Mouse (Mus musculus): ENCODE data around the gene Cntln.
A peak's percentile ranks its signal among the peaks of the same experiment; 100 is the strongest.

Cntln gene

DNA sequence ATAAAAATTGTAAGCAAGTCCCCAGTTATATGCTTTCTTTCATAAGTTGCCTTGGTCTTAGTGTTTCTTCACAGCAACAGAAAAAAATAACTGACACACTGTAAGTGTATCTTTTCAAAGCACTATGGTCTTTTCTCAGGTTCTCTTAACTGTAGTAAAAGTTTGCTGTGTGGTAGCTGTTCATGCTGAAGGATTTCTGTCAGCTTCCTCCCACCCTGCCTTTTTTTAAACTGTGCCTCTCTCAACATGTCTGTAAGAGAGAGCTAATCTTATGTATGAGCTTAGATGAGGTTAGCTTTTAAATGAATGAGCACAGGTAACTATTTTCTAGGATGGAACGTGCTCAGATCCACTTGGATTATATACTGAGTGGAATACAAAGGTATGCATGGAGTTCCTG, 170.5 kb downstream of the Cntln start:
- no peak for DNase-seq (ENCODE audit: low read depth)

DNA sequence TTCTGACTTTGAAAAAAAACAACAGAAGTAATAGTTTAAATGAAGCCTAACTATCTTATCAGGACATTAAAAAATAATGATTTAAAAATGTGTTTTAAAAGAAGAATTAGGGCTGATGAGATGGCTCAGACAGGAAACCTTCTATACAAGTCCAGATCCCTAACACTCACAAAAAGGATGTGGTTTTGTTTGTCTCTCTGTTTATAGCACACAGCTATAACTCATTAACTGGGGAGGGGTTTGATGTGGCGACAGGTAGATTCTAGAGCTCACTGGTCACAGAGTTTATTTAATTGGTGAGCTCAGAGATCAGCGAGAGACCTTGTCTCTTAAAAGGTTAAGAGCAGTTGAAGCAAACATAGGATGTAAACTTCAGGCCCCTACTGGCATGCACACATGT, 175.5 kb downstream of the Cntln start:
- no peak for DNase-seq (ENCODE audit: low read depth)

- DNase-seq (ENCODE audit: low read depth): no peak
These were observed 177.6 kb downstream of the Cntln start for GRCm38 (mm10) chr4:85061676-85062075.

- DNase-seq (ENCODE audit: low read depth): no peak
These were observed 211.9 kb downstream of the Cntln start for GRCm38 (mm10) chr4:85096033-85096432.

GRCm38 (mm10) chr4:85096682-85097081, 212.6 kb downstream of the Cntln start:
- DNase-seq (ENCODE audit: low read depth): peak; percentile 16

DNA sequence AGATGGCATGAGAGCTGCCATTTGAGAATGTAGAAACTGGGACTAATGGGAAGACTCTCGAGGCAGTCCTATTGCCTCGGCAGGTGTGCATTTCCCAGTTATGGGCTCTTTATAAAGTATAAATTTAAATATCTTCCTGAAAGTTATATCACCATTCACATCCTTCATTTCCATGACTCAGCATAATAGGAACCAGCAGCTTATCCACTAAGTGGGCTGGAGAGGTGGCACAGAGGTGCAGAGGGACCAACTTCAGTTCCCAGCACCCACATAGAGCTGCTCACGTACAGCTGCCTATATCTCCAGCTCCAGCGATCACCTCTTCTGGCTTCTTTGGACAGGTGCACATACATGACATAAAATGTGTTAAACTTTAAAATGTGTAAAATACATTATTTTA, 218.1 kb downstream of the Cntln start:
- no peak for DNase-seq (ENCODE audit: low read depth)

- no peak for DNase-seq (ENCODE audit: low read depth)
These were observed 222.3 kb downstream of the Cntln start for GRCm38 (mm10) chr4:85106416-85106815.

DNA sequence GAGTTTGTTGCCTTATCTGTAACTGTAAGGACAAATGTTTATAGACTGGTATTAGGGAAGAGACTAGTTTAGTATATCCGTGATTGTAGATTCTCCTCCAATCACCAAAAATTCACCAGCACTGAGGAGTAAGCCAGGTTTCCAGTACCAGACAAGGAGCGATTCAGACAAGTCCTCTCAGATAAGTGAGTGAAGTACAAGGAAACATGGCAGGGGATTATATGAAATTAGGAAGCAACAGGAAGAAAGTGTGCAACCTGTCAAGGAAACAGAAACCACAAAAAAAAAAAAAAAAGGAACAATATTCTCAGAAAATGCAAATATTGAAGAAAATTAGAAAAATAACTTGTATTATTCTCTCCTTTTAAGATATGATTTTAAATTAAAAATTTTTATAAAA, 222.9 kb downstream of the Cntln start:
- no peak for DNase-seq (ENCODE audit: low read depth)

GRCm38 (mm10) chr4:85120271-85120670, 236.2 kb downstream of the Cntln start:
- no peak for DNase-seq (ENCODE audit: low read depth)

- no peak for DNase-seq (ENCODE audit: low read depth)
These were observed 265.6 kb downstream of the Cntln start for GRCm38 (mm10) chr4:85149726-85150125.

DNA sequence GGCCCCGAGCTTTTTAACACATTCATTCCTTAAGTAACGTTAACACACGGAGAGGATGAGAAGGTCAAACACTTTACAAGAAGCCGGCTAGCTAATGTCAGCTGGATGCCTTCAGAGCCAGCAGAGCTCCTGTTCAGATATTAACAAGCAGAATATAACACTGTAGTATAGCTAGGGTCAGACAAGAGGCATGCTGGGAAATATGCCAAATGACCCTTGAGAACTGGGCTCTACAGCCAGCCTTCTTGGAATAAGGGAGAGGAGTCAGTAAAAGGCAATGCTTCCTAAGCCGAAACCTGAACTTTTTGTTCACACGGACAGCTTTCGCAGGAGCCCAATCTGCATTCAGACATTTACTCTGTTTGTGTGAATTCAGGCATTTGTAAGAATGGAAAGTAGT, 267.8 kb downstream of the Cntln start:
- no peak for DNase-seq (ENCODE audit: low read depth)

DNA sequence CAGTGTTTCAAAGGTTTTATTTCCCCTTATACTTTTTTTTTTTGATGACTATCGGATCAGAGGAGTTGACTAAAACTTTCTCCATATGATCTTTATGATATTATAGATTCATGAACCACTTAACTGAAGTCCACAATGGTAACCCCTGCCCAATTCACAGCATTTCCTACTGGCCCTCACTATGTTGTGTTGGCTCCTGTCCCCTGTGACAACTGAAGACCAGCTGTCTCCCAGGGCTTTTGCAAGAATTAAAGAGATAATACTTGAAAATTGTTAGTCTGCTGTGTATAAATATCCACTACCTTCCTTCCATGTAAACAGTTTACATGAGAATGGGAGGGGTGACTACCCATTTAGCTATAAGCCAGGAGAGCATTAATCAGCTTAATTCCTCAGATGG, 270.3 kb downstream of the Cntln start:
- DNase-seq (ENCODE audit: low read depth): no peak

- no peak for DNase-seq (ENCODE audit: low read depth)
These were observed 277.0 kb downstream of the Cntln start for GRCm38 (mm10) chr4:85161156-85161555.

- no peak for DNase-seq (ENCODE audit: low read depth)
These were observed 278.6 kb downstream of the Cntln start for GRCm38 (mm10) chr4:85162468-85163312.

DNA sequence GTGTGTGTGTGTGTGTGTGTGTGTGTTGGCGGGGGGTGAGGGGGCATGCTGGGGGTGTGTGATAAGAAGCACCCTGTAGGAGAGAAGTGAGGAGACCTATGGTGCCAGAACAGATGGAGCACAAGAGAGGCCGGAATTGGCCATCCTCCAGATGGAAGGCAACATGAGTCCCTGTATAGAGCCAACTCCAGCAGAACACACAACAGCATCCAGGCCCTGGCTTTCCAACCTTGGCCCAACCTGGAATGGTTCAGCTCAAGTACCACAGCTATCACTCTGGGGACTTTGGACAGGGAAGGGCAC, 279.2 kb downstream of the Cntln start:
- DNase-seq (ENCODE audit: low read depth): no peak

DNA sequence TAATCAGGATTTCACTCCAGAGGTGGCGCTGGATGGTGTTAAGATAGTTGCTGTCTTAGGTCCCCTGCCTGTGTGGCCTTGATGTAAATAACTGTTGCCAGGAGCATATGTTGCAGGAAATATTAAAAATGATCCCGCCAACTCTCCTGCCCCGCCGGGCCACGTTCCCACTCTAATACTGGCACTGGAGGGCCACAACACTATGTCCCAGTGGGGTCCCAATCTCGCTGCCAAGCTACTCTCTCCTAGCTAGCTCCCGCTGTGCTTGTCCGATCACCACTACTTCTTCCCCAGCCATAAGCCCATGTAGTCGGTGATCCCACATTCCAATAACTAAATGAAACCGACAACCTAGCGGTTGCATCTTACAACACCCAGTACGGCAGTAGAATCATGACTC, 283.9 kb downstream of the Cntln start:
- no peak for DNase-seq (ENCODE audit: low read depth)

DNA sequence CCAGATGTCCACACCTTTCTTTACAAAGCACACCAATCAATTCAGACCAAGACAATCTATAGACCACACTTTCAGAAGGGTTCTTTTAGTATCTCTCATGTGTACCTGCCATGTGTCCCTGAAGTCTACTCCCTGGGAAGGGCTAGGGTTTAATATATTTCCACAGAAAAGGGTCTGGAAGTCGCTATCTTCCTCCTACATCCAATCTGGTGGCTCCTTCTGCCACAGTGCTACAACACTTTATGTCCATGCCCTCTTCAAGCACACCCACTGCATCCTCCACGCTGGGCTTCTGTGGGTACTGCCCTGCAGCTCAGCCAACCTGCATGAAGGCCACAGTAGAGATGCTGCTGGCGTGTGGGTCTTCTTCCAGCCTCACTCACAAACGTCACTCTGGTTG, 291.4 kb downstream of the Cntln start:
- no peak for DNase-seq (ENCODE audit: low read depth)

DNA sequence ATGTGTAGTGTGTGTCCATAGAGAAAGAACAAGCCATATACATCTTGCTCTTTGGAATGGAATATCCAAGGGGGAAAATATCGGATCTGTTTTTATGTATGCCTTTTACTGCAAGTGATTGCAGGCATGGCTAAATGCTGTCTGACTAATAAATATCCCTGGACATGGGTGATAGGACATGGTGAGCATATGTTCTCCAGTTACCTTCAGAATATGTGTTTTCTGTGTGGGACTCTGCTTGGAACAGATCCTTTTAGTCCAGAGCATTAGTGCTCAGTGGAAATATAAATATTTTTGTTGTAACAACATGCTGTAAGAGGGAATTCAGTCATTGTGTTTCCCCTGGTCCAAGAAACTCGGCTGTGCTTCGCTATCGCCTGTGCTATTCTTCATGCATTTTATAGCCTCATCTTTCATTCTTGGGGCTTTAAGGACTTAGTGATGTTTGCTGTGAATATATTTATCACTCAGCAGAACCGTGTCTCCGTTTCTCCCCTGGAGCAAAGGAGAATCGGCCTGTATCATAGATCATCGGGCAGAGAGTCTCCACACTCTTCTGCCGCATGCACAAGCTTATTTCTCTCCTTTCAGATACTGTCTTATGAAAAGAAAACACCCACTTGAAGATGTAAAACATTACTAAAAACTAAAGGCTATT, 294.4 kb downstream of the Cntln start:
- no peak for DNase-seq (ENCODE audit: low read depth)
